Mouse (Mus musculus): ENCODE data around the gene Serpina3n. TPM values are rescaled to one million over a fixed set of nuclear protein-coding genes. Genes with fewer than 3 reads are reported as not detected.
A peak's percentile ranks its signal among the peaks of the same experiment; 100 is the strongest.
"Not testable (repeated sequence)": the region's sequence is repeated elsewhere in the genome, so short reads cannot be mapped to it uniquely, and the experiment has no call there.

Gene Serpina3n
- polyA plus RNA-seq, 1 experiment from 2014 or later: 0.12 TPM

GRCm38 (mm10) chr12:104426915-104427314 is 20.4 kb downstream of the Serpina3n start:
- no peak; the same call in 1 of the 2 replicates for ATAC-seq
- Histone ChIP-seq H3K4me2 (ENCODE audit: low read depth, low read length) (no peak overlapping the region), H3K27ac (ENCODE audit: low read length) (no peak overlapping the region), H3K9me3 (ENCODE audit: control insufficient read depth, low read length) (no peaks in the 10 kb centered on the region), H3K4me1 (ENCODE audit: control insufficient read depth, insufficient read depth, low read length) (no peaks in the 10 kb centered on the region), H3K27me3 (replicated peaks; ENCODE audit: control insufficient read depth, insufficient read depth, low read length) (no peaks in the 10 kb centered on the region), H3K36me3 (ENCODE audit: control insufficient read depth, insufficient read depth, low read length) (no peaks in the 10 kb centered on the region), H3K9ac (ENCODE audit: low read depth, low read length) (no peak overlapping the region), H3K4me3 (ENCODE audit: low read length) (no peak overlapping the region)
- 4% methylated on average over 7 of the region's 7 CpGs for WGBS

- Histone ChIP-seq H3K36me3 (ENCODE audit: control insufficient read depth, insufficient read depth, low read length) (no peaks in the 10 kb centered on the region), H3K9ac (ENCODE audit: low read depth, low read length) (no peak overlapping the region), H3K4me2 (ENCODE audit: low read depth, low read length) (no peak overlapping the region), H3K27me3 (replicated peaks; ENCODE audit: control insufficient read depth, insufficient read depth, low read length) (no peaks in the 10 kb centered on the region), H3K4me3 (ENCODE audit: low read length) (no peak overlapping the region), H3K27ac (ENCODE audit: low read length) (no peak overlapping the region), H3K4me1 (ENCODE audit: control insufficient read depth, insufficient read depth, low read length) (0 out of 2 replicates have a peak, but pooled peaks cover 5% of the 10 kb centered on the region), H3K9me3 (ENCODE audit: control insufficient read depth, low read length) (no peaks in the 10 kb centered on the region)
- no peak for ATAC-seq
- 60% methylated on average over 10 of the region's 10 CpGs for WGBS
These were observed 24.8 kb downstream of the Serpina3n start for GRCm38 (mm10) chr12:104431359-104431758.

- WGBS: 37% methylated on average over 7 of the region's 7 CpGs
- no peak overlapping the region for H3K4me3 ChIP-seq (ENCODE audit: low read length)
- no peak; the same call in 1 of the 2 replicates for ATAC-seq
- H3K9me3 ChIP-seq (ENCODE audit: control insufficient read depth, low read length): no peaks in the 10 kb centered on the region
- no peaks in the 10 kb centered on the region for H3K36me3 ChIP-seq (ENCODE audit: control insufficient read depth, insufficient read depth, low read length)
- no peak overlapping the region for H3K27ac ChIP-seq (ENCODE audit: low read length)
- no peak overlapping the region for H3K9ac ChIP-seq (ENCODE audit: low read depth, low read length)
- 0 out of 2 replicates have a peak, but pooled peaks cover 5% of the 10 kb centered on the region for H3K4me1 ChIP-seq (ENCODE audit: control insufficient read depth, insufficient read depth, low read length)
- no peaks in the 10 kb centered on the region for H3K27me3 ChIP-seq (replicated peaks; ENCODE audit: control insufficient read depth, insufficient read depth, low read length)
- H3K4me2 ChIP-seq (ENCODE audit: low read depth, low read length): no peak overlapping the region
These were observed 26.7 kb downstream of the Serpina3n start for GRCm38 (mm10) chr12:104433214-104433613.

GRCm38 (mm10) chr12:104433951-104434735 is 27.6 kb downstream of the Serpina3n start:
- Histone ChIP-seq H3K9ac (ENCODE audit: low read depth, low read length) (no peak overlapping the region), H3K27ac (ENCODE audit: low read length) (no peak overlapping the region), H3K4me2 (ENCODE audit: low read depth, low read length) (0 out of 2 replicates have a peak overlapping the region, but pooled peaks have one; percentile 14), H3K4me1 (ENCODE audit: control insufficient read depth, insufficient read depth, low read length) (0 out of 2 replicates have a peak, but pooled peaks cover 5% of the 10 kb centered on the region), H3K9me3 (ENCODE audit: control insufficient read depth, low read length) (no peaks in the 10 kb centered on the region), H3K27me3 (replicated peaks; ENCODE audit: control insufficient read depth, insufficient read depth, low read length) (no peaks in the 10 kb centered on the region), H3K4me3 (ENCODE audit: low read length) (no peak overlapping the region), H3K36me3 (ENCODE audit: control insufficient read depth, insufficient read depth, low read length) (no peaks in the 10 kb centered on the region)
- 56% methylated on average over 20 of the region's 20 CpGs for WGBS
- no peak for ATAC-seq

GRCm38 (mm10) chr12:104440087-104440760 is 33.7 kb downstream of the Serpina3n start:
- peak; percentile 48; the same call in 1 of the 2 replicates for ATAC-seq
- Histone ChIP-seq H3K27ac (ENCODE audit: low read length) (no peak overlapping the region), H3K4me1 (ENCODE audit: control insufficient read depth, insufficient read depth, low read length) (no peaks in the 10 kb centered on the region), H3K9ac (ENCODE audit: low read depth, low read length) (peak overlapping the region; percentile 42; the same call in 1 of the 2 replicates), H3K36me3 (ENCODE audit: control insufficient read depth, insufficient read depth, low read length) (no peaks in the 10 kb centered on the region), H3K4me2 (ENCODE audit: low read depth, low read length) (no peak overlapping the region), H3K9me3 (ENCODE audit: control insufficient read depth, low read length) (no peaks in the 10 kb centered on the region), H3K27me3 (replicated peaks; ENCODE audit: control insufficient read depth, insufficient read depth, low read length) (peaks cover 5% of the 10 kb centered on the region; the same call in 1 of the 2 replicates), H3K4me3 (ENCODE audit: low read length) (no peak overlapping the region)
- 10% methylated on average over 22 of the region's 22 CpGs for WGBS

- WGBS: 83% methylated on average over 11 of the region's 11 CpGs
- Histone ChIP-seq H3K27ac (ENCODE audit: low read length) (no peak overlapping the region), H3K4me2 (ENCODE audit: low read depth, low read length) (no peak overlapping the region), H3K9me3 (ENCODE audit: control insufficient read depth, low read length) (no peaks in the 10 kb centered on the region), H3K36me3 (ENCODE audit: control insufficient read depth, insufficient read depth, low read length) (no peaks in the 10 kb centered on the region), H3K4me3 (ENCODE audit: low read length) (no peak overlapping the region), H3K27me3 (replicated peaks; ENCODE audit: control insufficient read depth, insufficient read depth, low read length) (peaks cover 5% of the 10 kb centered on the region; the same call in 1 of the 2 replicates), H3K9ac (ENCODE audit: low read depth, low read length) (no peak overlapping the region), H3K4me1 (ENCODE audit: control insufficient read depth, insufficient read depth, low read length) (no peaks in the 10 kb centered on the region)
- ATAC-seq: no peak
These were observed 37.2 kb downstream of the Serpina3n start for GRCm38 (mm10) chr12:104443716-104444115.

- WGBS: 74% methylated on average over 25 of the region's 25 CpGs
These were observed 40.5 kb downstream of the Serpina3n start for GRCm38 (mm10) chr12:104447056-104447455.

GRCm38 (mm10) chr12:104448099-104448498 is 41.6 kb downstream of the Serpina3n start:
- no peak for ATAC-seq
- no peaks in the 10 kb centered on the region for H3K36me3 ChIP-seq (ENCODE audit: control insufficient read depth, insufficient read depth, low read length)
- no peak overlapping the region for H3K27ac ChIP-seq (ENCODE audit: low read length)
- WGBS: 32% methylated on average over 13 of the region's 13 CpGs
- no peaks in the 10 kb centered on the region for H3K27me3 ChIP-seq (replicated peaks; ENCODE audit: control insufficient read depth, insufficient read depth, low read length)
- no peaks in the 10 kb centered on the region for H3K4me1 ChIP-seq (ENCODE audit: control insufficient read depth, insufficient read depth, low read length)
- no peak overlapping the region for H3K9ac ChIP-seq (ENCODE audit: low read depth, low read length)
- H3K9me3 ChIP-seq (ENCODE audit: control insufficient read depth, low read length): no peaks in the 10 kb centered on the region
- no peak overlapping the region for H3K4me2 ChIP-seq (ENCODE audit: low read depth, low read length)
- H3K4me3 ChIP-seq (ENCODE audit: low read length): no peak overlapping the region

More at GRCm38 (mm10) chr12:104447056-104447455, 40.5 kb downstream of the Serpina3n start:
- H3K27me3 ChIP-seq (replicated peaks; ENCODE audit: control insufficient read depth, insufficient read depth, low read length); H3K27ac ChIP-seq (ENCODE audit: low read length); H3K4me2 ChIP-seq (ENCODE audit: low read depth, low read length); ATAC-seq; H3K9ac ChIP-seq (ENCODE audit: low read depth, low read length); H3K4me3 ChIP-seq (ENCODE audit: low read length); H3K4me1 ChIP-seq (ENCODE audit: control insufficient read depth, insufficient read depth, low read length); H3K36me3 ChIP-seq (ENCODE audit: control insufficient read depth, insufficient read depth, low read length); H3K9me3 ChIP-seq (ENCODE audit: control insufficient read depth, low read length): not testable (repeated sequence)

GRCm38 (mm10) chr12:104450257-104450656 is 43.7 kb downstream of the Serpina3n start:
- Histone ChIP-seq H3K4me3 (ENCODE audit: low read length) (no peak overlapping the region), H3K4me2 (ENCODE audit: low read depth, low read length) (no peak overlapping the region), H3K27ac (ENCODE audit: low read length) (no peak overlapping the region), H3K4me1 (ENCODE audit: control insufficient read depth, insufficient read depth, low read length) (no peaks in the 10 kb centered on the region), H3K27me3 (replicated peaks; ENCODE audit: control insufficient read depth, insufficient read depth, low read length) (no peaks in the 10 kb centered on the region), H3K36me3 (ENCODE audit: control insufficient read depth, insufficient read depth, low read length) (no peaks in the 10 kb centered on the region), H3K9me3 (ENCODE audit: control insufficient read depth, low read length) (no peaks in the 10 kb centered on the region), H3K9ac (ENCODE audit: low read depth, low read length) (no peak overlapping the region)
- no peak for ATAC-seq
- WGBS: 47% methylated on average over 10 of the region's 10 CpGs

Data from intestine, embryonic 16.5 days (tissue).